Mouse (Mus musculus) embryonic fibroblast, embryonic 13.5 days (primary cell): ENCODE results near the gene Exosc10.

Experiments used
- CTCF ChIP-seq: IDR thresholded peaks from 2 replicates; pipeline ENCODE4 v1.5.1; 2011; ENCODE audit warnings: mild to moderate bottlenecking, control low read depth, low read length, moderate library complexity, borderline replicate concordance; ENCODE audit not compliant: insufficient read depth
- POLR2A ChIP-seq: IDR thresholded peaks from 2 replicates; pipeline ENCODE4 v1.6.1; 2011; ENCODE audit warnings: low read depth, mild to moderate bottlenecking, control low read depth, low read length, moderate library complexity

GRCm38 (mm10) chr4:148613738-148614137 lies 55.5 kb downstream of the Exosc10 start:
- no peak for TF ChIP-seq CTCF
- no peak for TF ChIP-seq POLR2A
